Mouse (Mus musculus): ENCODE measurements around the gene Tspan18. TPM values are rescaled to one million over a fixed set of nuclear protein-coding genes. Genes with fewer than 3 reads are reported as not detected.

Gene Tspan18
- polyA plus RNA-seq, 1 experiment, result 14.1 TPM

DNA sequence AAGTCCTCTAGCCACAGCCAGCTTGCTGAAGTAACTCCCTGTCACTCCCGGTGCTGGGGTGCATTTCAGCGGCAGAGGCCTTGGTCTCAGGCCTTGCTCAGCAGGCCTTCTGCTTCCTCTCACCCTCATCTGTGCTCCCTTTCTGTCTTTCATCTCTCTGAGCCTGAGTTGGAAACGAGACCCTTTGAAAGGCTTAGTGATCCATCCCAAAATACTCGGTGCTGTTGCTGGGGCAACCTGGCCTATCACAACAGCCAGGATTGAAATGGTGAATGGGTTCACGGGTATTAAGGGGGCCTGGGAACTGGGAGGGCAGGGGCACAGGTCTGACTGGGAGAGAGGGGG, 105.9 kb downstream of the Tspan18 start:
- WGBS, result 65% methylated on average over 5 of the region's 5 CpGs

DNA sequence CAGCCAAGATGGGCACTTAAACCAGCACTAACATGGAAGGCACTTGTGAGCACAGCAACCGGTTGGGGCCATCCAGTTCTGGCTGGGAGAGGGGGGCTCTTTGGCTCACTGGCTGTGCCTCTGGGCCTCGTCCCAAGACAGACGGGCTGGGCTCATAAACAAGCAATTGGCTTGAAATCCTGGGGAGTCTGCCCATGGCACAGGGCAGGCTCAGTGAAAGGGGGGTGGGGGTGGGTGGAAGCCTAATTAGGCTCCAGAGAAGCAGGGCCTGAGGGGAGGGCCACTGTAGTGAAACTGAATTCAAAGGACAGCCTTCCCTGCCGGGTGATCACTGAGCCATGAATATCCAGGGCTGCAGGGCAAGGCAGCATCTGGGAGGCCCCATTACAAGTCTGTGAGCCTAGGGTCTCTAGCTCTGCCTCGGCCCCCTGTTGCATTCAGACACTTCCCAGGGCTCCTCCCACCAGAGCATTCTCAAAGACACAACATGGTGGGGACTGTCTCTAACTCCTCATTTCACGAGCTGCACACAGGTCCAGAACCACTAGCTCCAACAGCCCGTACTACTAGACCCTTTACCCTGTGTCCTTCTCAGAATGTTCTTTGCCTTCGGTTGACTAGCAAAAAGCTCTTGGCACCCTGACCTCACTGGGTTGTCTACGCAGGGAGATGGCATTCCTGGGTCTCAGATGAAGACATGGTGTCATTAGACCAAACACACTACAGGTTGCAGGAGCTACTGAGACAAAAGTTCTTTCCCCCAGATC, 106.4 kb downstream of the Tspan18 start:
- Histone ChIP-seq H3K27ac (ENCODE audit: insufficient read depth, low read depth, low read length) (peak overlapping the region; percentile 7; the same call in 1 of the 2 replicates), H3K27me3 (ENCODE audit: control insufficient read depth, insufficient read depth, low read length) (0 out of 2 replicates have a peak, but pooled peaks cover 4% of the 10 kb centered on the region), H3K4me3 (ENCODE audit: low read depth, low read length) (no peak overlapping the region), H3K36me3 (ENCODE audit: control insufficient read depth, insufficient read depth, low read length) (no peaks in the 10 kb centered on the region), H3K4me1 (ENCODE audit: control insufficient read depth, insufficient read depth, insufficient read length, low read length) (0 out of 2 replicates have a peak, but pooled peaks cover 2% of the 10 kb centered on the region)
- TF ChIP-seq CTCF (IDR thresholded peaks at IDR 0.05; ENCODE audit: extremely low read depth, insufficient read length, insufficient replicate concordance, low read depth, low read length) (no peak), POLR2A (IDR thresholded peaks at IDR 0.05; ENCODE audit: low read depth, low read length) (no peak)
- WGBS, result 73% methylated on average over 9 of the region's 9 CpGs

More for the DNA sequence above, 105.9 kb downstream of the Tspan18 start:
- Histone ChIP-seq H3K4me1 (ENCODE audit: control insufficient read depth, insufficient read depth, insufficient read length, low read length) (0 out of 2 replicates have a peak, but pooled peaks cover 2% of the 10 kb centered on the region), H3K27me3 (ENCODE audit: control insufficient read depth, insufficient read depth, low read length) (0 out of 2 replicates have a peak, but pooled peaks cover 4% of the 10 kb centered on the region), H3K36me3 (ENCODE audit: control insufficient read depth, insufficient read depth, low read length) (no peaks in the 10 kb centered on the region), H3K27ac (ENCODE audit: insufficient read depth, low read depth, low read length) (no peak overlapping the region), H3K4me3 (ENCODE audit: low read depth, low read length) (no peak overlapping the region)
- TF ChIP-seq POLR2A (IDR thresholded peaks at IDR 0.05; ENCODE audit: low read depth, low read length), result no peak
- TF ChIP-seq CTCF (IDR thresholded peaks at IDR 0.05; ENCODE audit: extremely low read depth, insufficient read length, insufficient replicate concordance, low read depth, low read length), result no peak

DNA sequence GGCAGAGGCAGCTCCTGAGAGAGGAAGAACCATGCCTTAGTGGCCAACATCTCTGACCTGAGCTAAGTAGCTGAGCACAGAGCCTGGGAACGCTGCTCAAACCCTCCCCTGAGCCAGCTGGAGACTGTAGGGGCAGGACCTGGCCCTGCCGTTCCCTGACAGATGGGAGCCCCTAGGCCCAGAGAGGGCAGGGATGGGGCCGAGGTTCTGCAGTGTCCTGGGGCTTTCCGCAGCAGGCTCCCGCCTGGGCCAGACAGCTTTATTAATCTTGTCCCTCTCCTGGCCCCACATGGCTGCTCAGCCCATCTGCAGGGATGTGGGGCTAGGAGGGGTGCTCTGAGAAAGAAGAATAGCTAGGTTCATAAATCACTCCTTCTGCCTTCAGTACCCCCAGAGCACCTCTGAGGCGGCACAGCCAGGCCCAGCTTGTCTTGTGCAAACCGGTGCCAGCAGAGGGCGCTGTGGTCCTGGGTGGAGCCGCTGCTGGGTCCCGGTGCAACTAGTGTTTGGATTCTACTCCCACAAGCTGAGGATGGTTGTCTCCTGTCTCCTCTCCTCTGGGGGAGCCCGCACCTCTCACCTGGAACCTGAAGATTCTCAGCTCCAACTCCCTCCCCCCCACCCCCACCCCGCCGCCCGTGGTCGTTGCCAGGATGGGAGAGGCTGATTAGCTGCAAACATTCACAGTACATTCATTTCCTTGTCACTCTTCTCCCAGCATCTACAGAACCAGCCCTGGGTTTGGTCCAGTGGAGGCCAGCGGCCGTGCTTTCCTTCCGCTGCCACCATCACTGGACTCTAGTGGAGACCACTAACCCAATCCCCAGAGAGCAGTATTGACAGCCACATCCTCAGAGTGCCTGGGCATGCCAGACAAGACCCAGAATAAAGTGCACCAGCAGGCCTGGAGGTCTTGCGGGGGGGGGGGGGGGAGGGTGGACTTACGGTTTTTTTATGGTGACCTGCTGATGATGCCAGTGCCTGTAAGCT, 107.4 kb downstream of the Tspan18 start:
- no peaks in the 10 kb centered on the region for H3K36me3 ChIP-seq (ENCODE audit: control insufficient read depth, insufficient read depth, low read length)
- H3K27ac ChIP-seq (ENCODE audit: insufficient read depth, low read depth, low read length), result no peak overlapping the region
- TF ChIP-seq POLR2A (IDR thresholded peaks at IDR 0.05; ENCODE audit: low read depth, low read length) (no peak), CTCF (IDR thresholded peaks at IDR 0.05; ENCODE audit: extremely low read depth, insufficient read length, insufficient replicate concordance, low read depth, low read length) (peak; percentile 72)
- 26% methylated on average over 20 of the region's 20 CpGs for WGBS
- H3K4me3 ChIP-seq (ENCODE audit: low read depth, low read length), result no peak overlapping the region
- H3K27me3 ChIP-seq (ENCODE audit: control insufficient read depth, insufficient read depth, low read length), result 0 out of 2 replicates have a peak, but pooled peaks cover 4% of the 10 kb centered on the region
- H3K4me1 ChIP-seq (ENCODE audit: control insufficient read depth, insufficient read depth, insufficient read length, low read length), result 0 out of 2 replicates have a peak, but pooled peaks cover 2% of the 10 kb centered on the region

DNA sequence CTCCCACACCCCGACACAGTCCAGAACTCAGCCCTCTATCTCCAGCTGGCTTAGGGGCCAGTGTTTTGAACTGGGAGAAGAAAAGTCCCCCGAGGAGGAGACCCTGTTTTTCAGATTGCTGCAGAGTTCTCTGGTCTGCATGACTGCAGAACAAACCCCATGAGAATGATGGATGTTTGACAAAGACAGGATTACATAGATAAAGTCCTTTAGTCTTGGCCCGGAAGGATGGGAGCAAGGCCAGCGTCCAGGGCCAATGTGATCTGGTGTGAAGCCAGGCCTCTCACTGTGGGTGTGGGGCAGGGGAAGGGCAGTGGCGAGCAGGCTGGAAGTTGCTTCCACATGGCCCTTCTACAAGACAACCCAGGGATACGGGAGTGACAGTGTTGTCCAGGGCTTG, 110.8 kb downstream of the Tspan18 start:
- 0 out of 2 replicates have a peak, but pooled peaks cover 2% of the 10 kb centered on the region for H3K4me1 ChIP-seq (ENCODE audit: control insufficient read depth, insufficient read depth, insufficient read length, low read length)
- 0 out of 2 replicates have a peak, but pooled peaks cover 4% of the 10 kb centered on the region for H3K27me3 ChIP-seq (ENCODE audit: control insufficient read depth, insufficient read depth, low read length)
- no peak for TF ChIP-seq CTCF (IDR thresholded peaks at IDR 0.05; ENCODE audit: extremely low read depth, insufficient read length, insufficient replicate concordance, low read depth, low read length)
- TF ChIP-seq POLR2A (IDR thresholded peaks at IDR 0.05; ENCODE audit: low read depth, low read length), result no peak
- H3K27ac ChIP-seq (ENCODE audit: insufficient read depth, low read depth, low read length), result no peak overlapping the region
- no peak overlapping the region for H3K4me3 ChIP-seq (ENCODE audit: low read depth, low read length)
- WGBS, result 51% methylated on average over 6 of the region's 6 CpGs
- H3K36me3 ChIP-seq (ENCODE audit: control insufficient read depth, insufficient read depth, low read length), result no peaks in the 10 kb centered on the region

- 65% methylated on average over 5 of the region's 5 CpGs for WGBS
- no peak overlapping the region for H3K27ac ChIP-seq (ENCODE audit: insufficient read depth, low read depth, low read length)
- H3K27me3 ChIP-seq (ENCODE audit: control insufficient read depth, insufficient read depth, low read length), result no peaks in the 10 kb centered on the region
- TF ChIP-seq CTCF (IDR thresholded peaks at IDR 0.05; ENCODE audit: extremely low read depth, insufficient read length, insufficient replicate concordance, low read depth, low read length), result no peak
- no peak for TF ChIP-seq POLR2A (IDR thresholded peaks at IDR 0.05; ENCODE audit: low read depth, low read length)
- peaks cover 5% of the 10 kb centered on the region; the same call in 1 of the 2 replicates for H3K4me1 ChIP-seq (ENCODE audit: control insufficient read depth, insufficient read depth, insufficient read length, low read length)
- no peaks in the 10 kb centered on the region for H3K36me3 ChIP-seq (ENCODE audit: control insufficient read depth, insufficient read depth, low read length)
- no peak overlapping the region for H3K4me3 ChIP-seq (ENCODE audit: low read depth, low read length)
Measured at GRCm38 (mm10) chr2:93220447-93220846, 113.9 kb downstream of the Tspan18 start.

- H3K27ac ChIP-seq (ENCODE audit: insufficient read depth, low read depth, low read length), result no peak overlapping the region
- H3K27me3 ChIP-seq (ENCODE audit: control insufficient read depth, insufficient read depth, low read length), result no peaks in the 10 kb centered on the region
- no peaks in the 10 kb centered on the region for H3K36me3 ChIP-seq (ENCODE audit: control insufficient read depth, insufficient read depth, low read length)
- WGBS, result 99% methylated on average over 3 of the region's 3 CpGs
- no peak overlapping the region for H3K4me3 ChIP-seq (ENCODE audit: low read depth, low read length)
- H3K4me1 ChIP-seq (ENCODE audit: control insufficient read depth, insufficient read depth, insufficient read length, low read length), result peaks cover 7% of the 10 kb centered on the region; the same call in 1 of the 2 replicates
- TF ChIP-seq POLR2A (IDR thresholded peaks at IDR 0.05; ENCODE audit: low read depth, low read length) (no peak), CTCF (IDR thresholded peaks at IDR 0.05; ENCODE audit: extremely low read depth, insufficient read length, insufficient replicate concordance, low read depth, low read length) (no peak)
Measured at GRCm38 (mm10) chr2:93219576-93219975, 114.7 kb downstream of the Tspan18 start.
